Comparison of ENCODE assay signal across 8 mouse cellular contexts in genomic region chr2:25054221-25055067, GRCm38 (mm10). TPM values are rescaled to one million over a fixed set of nuclear protein-coding genes. Genes with fewer than 3 reads are reported as not detected.
DNase-seq lines count a peak whose midpoint lies in the region; ATAC-seq and TF ChIP-seq lines count a peak whose summit lies in the region.

TSS of gene Nsmf (plus strand) at chr2:25054355.

- in situ Hi-C loops in ES-E14 (cut with MboI; ENCODE audit: low sequenced_read_pairs in 2 of 2, unreplicated experiment in 2 of 2), result no loop called here

- H3K27ac ChIP-seq in ES-E14 (ENCODE audit: insufficient read depth, low read depth, low read length, poor library complexity, severe bottlenecking), result no peak within 1 kb of the TSS
- H3K27ac ChIP-seq in forebrain, postnatal 0 days (ENCODE audit: low read depth, low read length), result peak within 1 kb of the TSS; percentile 67
- no peak within 1 kb of the TSS for H3K27ac ChIP-seq in lung, embryonic 15.5 days

- H3K9ac ChIP-seq in ES-E14 (ENCODE audit: insufficient read depth, low read depth, low read length, poor library complexity, severe bottlenecking), result peak within 1 kb of the TSS; percentile 50
- H3K9ac ChIP-seq in forebrain, postnatal 0 days, result peak within 1 kb of the TSS; percentile 89
- peak within 1 kb of the TSS; percentile 72 for H3K9ac ChIP-seq in lung, embryonic 15.5 days

- peaks cover 0 to 10% of the 10 kb centered on the region in 2 experiments; a peak in 1 of 4 replicates for H3K4me1 ChIP-seq in ES-E14 (ENCODE audit: control insufficient read depth in 2 of 2, insufficient read depth in 2 of 2, low read length in 2 of 2, poor library complexity in 1 of 2)
- H3K4me1 ChIP-seq in forebrain, postnatal 0 days (ENCODE audit: insufficient read depth), result peaks cover 13% of the 10 kb centered on the region; the same call in 1 of the 2 replicates
- peaks cover 7% of the 10 kb centered on the region for H3K4me1 ChIP-seq in lung, embryonic 15.5 days

- H3K4me3 ChIP-seq in ES-E14 (ENCODE audit: insufficient read depth in 1 of 2, low read depth in 1 of 2, low read length in 2 of 2, poor library complexity in 1 of 2, severe bottlenecking in 1 of 2), result peak within 1 kb of the TSS; percentile 72 to 83
- peak within 1 kb of the TSS; percentile 91 for H3K4me3 ChIP-seq in forebrain, postnatal 0 days (ENCODE audit: low read depth, low read length)
- H3K4me3 ChIP-seq in lung, embryonic 15.5 days, result peak within 1 kb of the TSS; percentile 70

- H3K9me3 ChIP-seq in ES-E14 (ENCODE audit: control insufficient read depth, insufficient read depth, low read depth, low read length), result no peaks in the 10 kb centered on the region
- no peaks in the 10 kb centered on the region for H3K9me3 ChIP-seq in forebrain, postnatal 0 days (ENCODE audit: low read length)
- no peaks in the 10 kb centered on the region for H3K9me3 ChIP-seq in lung, embryonic 15.5 days

- TF ChIP-seq CTCF in forebrain, postnatal 0 days (IDR thresholded peaks at IDR 0.05; ENCODE audit: low read depth), result peak; percentile 48

- ATAC-seq in forebrain, postnatal 0 days, result peak; percentile 89
- ATAC-seq in lung, embryonic 15.5 days (ENCODE audit: borderline replicate concordance, extremely low read depth, low FRiP score, low TSS enrichment), result peak; percentile 92

- DNase-seq in ES-E14 (ENCODE audit: low read depth, low spot score), result peak; percentile 29
- peak; percentile 86 to 87 for DNase-seq in cerebellum, adult 18-20 months
- peak; percentile 91 for DNase-seq in forebrain, postnatal 0 days
- DNase-seq in heart, postnatal 4 days, result peak; percentile 92
- DNase-seq in layer of hippocampus, adult 8-10 months (ENCODE audit: low spot score in 2 of 2), result peak; percentile 81 to 89
- DNase-seq in ovary, adult 18-20 months (ENCODE audit: low spot score), result peak; percentile 70
- peak; percentile 78 for DNase-seq in thymus, postnatal 0 days (ENCODE audit: low spot score)

- H3K4me2 ChIP-seq in forebrain, postnatal 0 days (ENCODE audit: low read depth), result peak within 1 kb of the TSS; percentile 95
- peak within 1 kb of the TSS; percentile 73 for H3K4me2 ChIP-seq in lung, embryonic 15.5 days

- no peaks in the 10 kb centered on the region for H3K27me3 ChIP-seq in forebrain, postnatal 0 days (ENCODE audit: insufficient read depth, low read length)
- no peaks in the 10 kb centered on the region for H3K27me3 ChIP-seq in lung, embryonic 15.5 days

- WGBS in forebrain, postnatal 0 days, result 3% methylated on average over 47 of the region's 47 CpGs
- 3% methylated on average over 47 of the region's 47 CpGs for WGBS in lung, embryonic 15.5 days

- H3K36me3 ChIP-seq in ES-E14 (ENCODE audit: control insufficient read depth, insufficient read depth, low read length, poor library complexity, severe bottlenecking), result no peaks in the 10 kb centered on the region
- H3K36me3 ChIP-seq in forebrain, postnatal 0 days (ENCODE audit: insufficient read depth), result peaks cover 21% of the 10 kb centered on the region
- H3K36me3 ChIP-seq in lung, embryonic 15.5 days, result 0 out of 2 replicates have a peak, but pooled peaks cover under 1% of the 10 kb centered on the region

TF ChIP-seq in ES-E14, 5 proteins besides CTCF, POLR2A, EP300 and RAD21:
- TF ChIP-seq HCFC1 (IDR thresholded peaks at IDR 0.05; ENCODE audit: borderline replicate concordance, insufficient read depth, low read length) (no peak), MAFK (IDR thresholded peaks at IDR 0.05; ENCODE audit: insufficient read depth, low read depth, low read length) (no peak), ZNF384 (IDR thresholded peaks at IDR 0.05; ENCODE audit: low read depth, low read length) (no peak), CHD2 (IDR thresholded peaks at IDR 0.05; ENCODE audit: low read depth, low read length) (no peak), ZC3H11A (IDR thresholded peaks at IDR 0.05; ENCODE audit: borderline replicate concordance, low read depth, low read length) (no peak)

RNA-seq across cellular contexts. Expression of gene Nsmf, which starts in this region (rescaled TPM):
- 9.3 and 10.4 TPM in 2 replicates for total RNA-seq in ES-E14 (2012; rRNA removed)
- 285 and 329 TPM in 2 replicates for total RNA-seq in forebrain, postnatal 0 days (2014; rRNA removed)
- 258 and 262 TPM in 2 replicates for polyA plus RNA-seq in forebrain, postnatal 0 days (2015; fragmentation: Nextera tagmentation; extraction: Ambion mirVana)
- 10 to 100 TPM; 45.8 to 47.8 TPM for total RNA-seq in heart, postnatal 4 days (2021)
- 100 to 1,000 TPM; 768 to 931 (median 837) TPM for total RNA-seq in layer of hippocampus, adult 8-10 months (2022)
- 67.3 and 71.1 TPM in 2 replicates for polyA plus RNA-seq in lung, embryonic 15.5 days (2015; fragmentation: Nextera tagmentation; extraction: Ambion mirVana)
- 14.3 and 16.5 TPM in 2 replicates for polyA plus RNA-seq in thymus, postnatal 0 days (2015; fragmentation: Nextera tagmentation; extraction: Ambion mirVana)

Comparison
In these comparisons a context has a peak if more than half of its experiments do, and no peak if none do; other contexts are left out.
1. DNase-seq: peak in every context shown above with its lines; median percentile 92 in heart, postnatal 4 days; 91 in forebrain, postnatal 0 days; 86 in cerebellum, adult 18-20 months; 85 in layer of hippocampus, adult 8-10 months; 78 in thymus, postnatal 0 days; 70 in ovary, adult 18-20 months; 29 in ES-E14.